Mouse (Mus musculus): Measurements from ENCODE around the gene Hectd2. TPM values are rescaled to one million over a fixed set of nuclear protein-coding genes. Genes with fewer than 3 reads are reported as not detected.

Gene Hectd2
- polyA plus RNA-seq, 1 experiment from 2014 or later, result 9.6 TPM

- H3K4me3 ChIP-seq, result no peak overlapping the region
- H3K36me3 ChIP-seq, result peaks cover 16% of the 10 kb centered on the region
- 0 out of 2 replicates have a peak, but pooled peaks cover 5% of the 10 kb centered on the region for H3K4me1 ChIP-seq (replicated peaks)
- no peak overlapping the region for H3K4me2 ChIP-seq
- H3K9ac ChIP-seq, result no peak overlapping the region
- no peak overlapping the region for H3K27ac ChIP-seq (ENCODE audit: poor library complexity, severe bottlenecking)
- WGBS, result 74% methylated on average over 7 of the region's 7 CpGs
- H3K9me3 ChIP-seq (replicated peaks), result no peaks in the 10 kb centered on the region
- no peaks in the 10 kb centered on the region for H3K27me3 ChIP-seq (replicated peaks)
- no peak for ATAC-seq (ENCODE audit: insufficient number of reproducible peaks, low FRiP score)
Measured at GRCm38 (mm10) chr19:36646132-36646828, 91.8 kb downstream of the Hectd2 start.

- no peak for ATAC-seq (ENCODE audit: insufficient number of reproducible peaks, low FRiP score)
- H3K27me3 ChIP-seq (replicated peaks), result no peaks in the 10 kb centered on the region
- H3K4me2 ChIP-seq, result no peak overlapping the region
- H3K9me3 ChIP-seq (replicated peaks), result no peaks in the 10 kb centered on the region
- no peaks in the 10 kb centered on the region for H3K4me1 ChIP-seq (replicated peaks)
- no peak overlapping the region for H3K27ac ChIP-seq (ENCODE audit: poor library complexity, severe bottlenecking)
- WGBS, result 68% methylated on average over 1 of the region's 1 CpGs
- H3K4me3 ChIP-seq, result no peak overlapping the region
- H3K36me3 ChIP-seq, result peaks cover 4% of the 10 kb centered on the region; the same call in 1 of the 2 replicates
- H3K9ac ChIP-seq, result no peak overlapping the region
Measured at GRCm38 (mm10) chr19:36652686-36653085, 98.2 kb downstream of the Hectd2 start.

DNA sequence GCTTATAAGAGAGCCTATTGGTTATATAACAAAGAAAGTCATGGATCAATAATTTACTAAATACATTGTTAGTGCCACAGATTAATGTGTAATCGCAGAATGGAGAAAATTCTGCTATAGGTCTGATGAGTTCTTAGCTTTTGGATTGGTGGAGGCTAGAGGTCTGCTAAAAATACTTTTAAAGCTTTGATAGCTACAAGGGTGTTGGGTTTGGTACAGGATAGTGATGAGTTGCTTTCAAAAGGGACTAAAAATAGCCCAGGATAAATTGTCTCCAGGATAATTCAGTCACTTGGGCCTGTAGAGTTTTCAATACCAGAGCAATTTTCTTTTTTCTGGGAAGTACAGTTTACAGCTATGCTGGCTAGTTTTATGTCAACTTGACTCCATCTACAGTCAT, 108.3 kb downstream of the Hectd2 start:
- Histone ChIP-seq H3K9ac (no peak overlapping the region), H3K4me1 (replicated peaks) (peaks cover 38% of the 10 kb centered on the region), H3K27me3 (replicated peaks) (no peaks in the 10 kb centered on the region), H3K4me3 (no peak overlapping the region), H3K27ac (ENCODE audit: poor library complexity, severe bottlenecking) (peak overlapping the region; percentile 87), H3K4me2 (no peak overlapping the region), H3K36me3 (peaks cover 4% of the 10 kb centered on the region; the same call in 1 of the 2 replicates), H3K9me3 (replicated peaks) (no peaks in the 10 kb centered on the region)
- WGBS, result 54% methylated on average over 1 of the region's 1 CpGs
- no peak for ATAC-seq (ENCODE audit: insufficient number of reproducible peaks, low FRiP score)

- 75% methylated on average over 2 of the region's 2 CpGs for WGBS
- H3K4me3 ChIP-seq, result no peak overlapping the region
Measured at GRCm38 (mm10) chr19:36663918-36664317, 109.5 kb downstream of the Hectd2 start.

DNA sequence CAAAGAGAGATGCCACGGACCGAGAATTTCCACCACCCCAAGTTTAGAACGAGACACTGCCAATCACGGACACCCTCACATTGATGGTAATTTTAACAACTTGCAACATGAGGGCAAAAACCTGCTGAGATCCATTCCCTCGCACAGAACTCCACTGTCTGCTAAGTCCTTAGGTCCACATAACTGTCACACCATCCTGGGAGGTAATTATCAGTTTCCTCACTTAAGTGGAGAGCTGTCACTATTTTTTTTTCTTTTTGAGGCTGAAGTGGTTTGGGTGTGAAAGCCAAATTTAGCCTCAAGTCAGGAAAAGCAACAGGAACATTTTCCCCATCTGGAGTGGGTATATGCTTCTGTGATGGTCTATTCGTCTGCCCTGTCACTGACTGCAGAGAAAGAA, 110.0 kb downstream of the Hectd2 start:
- 38% methylated on average over 6 of the region's 6 CpGs for WGBS
- Histone ChIP-seq H3K4me2 (no peak overlapping the region), H3K9ac (no peak overlapping the region), H3K36me3 (peaks cover 4% of the 10 kb centered on the region; the same call in 1 of the 2 replicates), H3K27ac (ENCODE audit: poor library complexity, severe bottlenecking) (peak overlapping the region; percentile 87), H3K27me3 (replicated peaks) (no peaks in the 10 kb centered on the region), H3K4me1 (replicated peaks) (peaks cover 52% of the 10 kb centered on the region), H3K4me3 (no peak overlapping the region), H3K9me3 (replicated peaks) (no peaks in the 10 kb centered on the region)
- ATAC-seq (ENCODE audit: insufficient number of reproducible peaks, low FRiP score), result no peak

More at GRCm38 (mm10) chr19:36663918-36664317, 109.5 kb downstream of the Hectd2 start:
- ATAC-seq (ENCODE audit: insufficient number of reproducible peaks, low FRiP score), result no peak
- peak overlapping the region; percentile 87 for H3K27ac ChIP-seq (ENCODE audit: poor library complexity, severe bottlenecking)
- no peak overlapping the region for H3K9ac ChIP-seq
- H3K9me3 ChIP-seq (replicated peaks), result no peaks in the 10 kb centered on the region
- no peak overlapping the region for H3K4me2 ChIP-seq
- H3K4me1 ChIP-seq (replicated peaks), result peaks cover 47% of the 10 kb centered on the region
- no peaks in the 10 kb centered on the region for H3K27me3 ChIP-seq (replicated peaks)
- peaks cover 4% of the 10 kb centered on the region; the same call in 1 of the 2 replicates for H3K36me3 ChIP-seq

GRCm38 (mm10) chr19:36665206-36665605, 110.8 kb downstream of the Hectd2 start:
- peaks cover 4% of the 10 kb centered on the region; the same call in 1 of the 2 replicates for H3K36me3 ChIP-seq
- peaks cover 60% of the 10 kb centered on the region for H3K4me1 ChIP-seq (replicated peaks)
- peak overlapping the region; percentile 87 for H3K27ac ChIP-seq (ENCODE audit: poor library complexity, severe bottlenecking)
- WGBS, result 80% methylated on average over 7 of the region's 7 CpGs
- no peaks in the 10 kb centered on the region for H3K27me3 ChIP-seq (replicated peaks)
- no peak for ATAC-seq (ENCODE audit: insufficient number of reproducible peaks, low FRiP score)
- no peak overlapping the region for H3K4me2 ChIP-seq
- H3K9ac ChIP-seq, result no peak overlapping the region
- no peaks in the 10 kb centered on the region for H3K9me3 ChIP-seq (replicated peaks)
- no peak overlapping the region for H3K4me3 ChIP-seq

DNA sequence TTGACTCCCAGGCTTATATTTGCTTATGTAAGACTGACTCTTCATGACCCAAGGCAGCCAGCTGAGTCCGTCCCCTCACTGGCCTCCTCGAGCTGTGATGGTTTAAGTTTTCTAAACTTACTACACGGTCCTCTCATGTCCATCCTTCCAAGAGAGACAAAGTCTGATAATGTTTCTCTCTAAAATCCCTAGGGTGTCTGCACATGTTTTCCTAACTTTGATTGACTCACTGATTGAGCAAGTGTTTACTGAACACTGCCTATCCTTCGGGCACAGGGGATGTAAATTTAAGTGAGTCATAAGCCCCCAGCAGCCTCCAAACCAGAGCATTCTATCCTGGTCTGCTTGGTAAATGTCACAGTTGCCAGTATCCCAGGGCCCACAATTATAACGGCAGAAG, 111.2 kb downstream of the Hectd2 start:
- peak overlapping the region; percentile 87; the same call in 1 of the 2 replicates for H3K27ac ChIP-seq (ENCODE audit: poor library complexity, severe bottlenecking)
- H3K4me1 ChIP-seq (replicated peaks), result peaks cover 64% of the 10 kb centered on the region
- WGBS, result 55% methylated on average over 5 of the region's 5 CpGs

DNA sequence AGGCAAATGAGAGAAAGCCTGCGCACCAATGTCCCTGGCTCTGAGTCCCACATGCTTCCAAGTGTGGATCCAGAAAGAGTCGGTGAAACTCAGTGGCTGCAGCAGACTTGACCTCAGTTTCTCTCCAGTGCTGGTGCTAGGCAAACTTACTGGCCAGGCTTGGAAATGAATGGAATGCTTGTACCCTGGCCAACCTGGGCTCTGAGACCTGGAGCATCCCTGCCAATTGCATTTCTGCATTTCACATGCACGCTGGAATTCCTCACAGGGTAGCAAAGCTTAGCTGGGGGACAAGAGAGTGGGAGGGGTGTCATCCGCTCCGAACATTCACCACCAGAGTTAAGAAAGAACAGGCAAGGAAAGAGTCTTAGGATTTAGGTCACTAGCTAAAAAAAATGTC, 112.0 kb downstream of the Hectd2 start:
- ATAC-seq (ENCODE audit: insufficient number of reproducible peaks, low FRiP score), result no peak
- no peak overlapping the region for H3K27ac ChIP-seq (ENCODE audit: poor library complexity, severe bottlenecking)
- H3K4me3 ChIP-seq, result no peak overlapping the region
- H3K27me3 ChIP-seq (replicated peaks), result no peaks in the 10 kb centered on the region
- H3K36me3 ChIP-seq, result peaks cover 2% of the 10 kb centered on the region; the same call in 1 of the 2 replicates
- no peaks in the 10 kb centered on the region for H3K9me3 ChIP-seq (replicated peaks)
- H3K4me2 ChIP-seq, result no peak overlapping the region
- H3K4me1 ChIP-seq (replicated peaks), result peaks cover 72% of the 10 kb centered on the region
- WGBS, result 87% methylated on average over 5 of the region's 5 CpGs
- H3K9ac ChIP-seq, result no peak overlapping the region

More for the DNA sequence above, 111.2 kb downstream of the Hectd2 start:
- ATAC-seq (ENCODE audit: insufficient number of reproducible peaks, low FRiP score), result no peak
- no peaks in the 10 kb centered on the region for H3K9me3 ChIP-seq (replicated peaks)
- H3K36me3 ChIP-seq, result peaks cover 4% of the 10 kb centered on the region; the same call in 1 of the 2 replicates
- no peak overlapping the region for H3K4me2 ChIP-seq
- H3K27me3 ChIP-seq (replicated peaks), result no peaks in the 10 kb centered on the region
- H3K9ac ChIP-seq, result no peak overlapping the region
- H3K4me3 ChIP-seq, result no peak overlapping the region

- ATAC-seq (ENCODE audit: insufficient number of reproducible peaks, low FRiP score), result no peak
- Histone ChIP-seq H3K36me3 (no peaks in the 10 kb centered on the region), H3K27me3 (replicated peaks) (no peaks in the 10 kb centered on the region), H3K9me3 (replicated peaks) (no peaks in the 10 kb centered on the region), H3K4me1 (replicated peaks) (peaks cover 74% of the 10 kb centered on the region), H3K9ac (no peak overlapping the region), H3K27ac (ENCODE audit: poor library complexity, severe bottlenecking) (no peak overlapping the region), H3K4me2 (no peak overlapping the region), H3K4me3 (no peak overlapping the region)
- WGBS, result 83% methylated on average over 6 of the region's 6 CpGs
Measured at GRCm38 (mm10) chr19:36667368-36667767, 112.9 kb downstream of the Hectd2 start.

GRCm38 (mm10) chr19:36668098-36668497, 113.7 kb downstream of the Hectd2 start:
- peaks cover 72% of the 10 kb centered on the region for H3K4me1 ChIP-seq (replicated peaks)

DNA sequence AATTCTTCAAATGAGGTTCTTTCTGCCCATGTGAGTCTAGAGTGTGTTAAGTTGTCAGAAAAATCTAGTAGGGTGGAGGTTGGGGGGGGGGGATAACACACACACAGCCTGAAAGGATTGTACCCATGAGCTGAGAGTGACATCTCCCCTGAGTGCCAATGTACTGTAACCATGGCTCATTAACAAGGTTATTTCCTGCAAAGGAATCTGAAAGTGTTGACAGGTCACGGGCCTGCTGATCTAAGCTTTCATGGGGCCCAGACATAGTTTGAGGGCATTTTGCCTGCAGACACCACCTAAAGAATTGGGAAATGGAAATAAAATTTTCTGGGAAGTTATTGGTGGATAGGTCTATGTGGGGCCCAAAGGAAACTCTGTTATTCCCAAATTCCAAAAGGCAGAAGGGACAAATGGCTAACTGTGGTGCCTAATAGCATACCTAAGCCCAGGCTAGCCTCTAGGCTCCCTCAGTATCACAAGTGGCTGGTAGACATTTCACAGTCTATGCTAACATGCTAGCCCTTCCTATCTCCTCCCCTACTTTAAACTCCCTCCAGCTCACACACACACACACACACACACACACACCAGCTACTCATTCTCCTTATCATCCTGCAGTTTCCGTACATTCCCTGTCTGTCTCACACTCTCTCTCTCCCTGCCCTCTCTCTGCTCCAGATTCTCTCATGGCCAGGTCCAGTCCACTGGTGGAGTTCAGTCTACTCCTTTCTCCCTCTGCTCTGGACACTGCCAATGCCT, 114.6 kb downstream of the Hectd2 start:
- ATAC-seq (ENCODE audit: insufficient number of reproducible peaks, low FRiP score), result peak; percentile 80
- Histone ChIP-seq H3K4me1 (replicated peaks) (peaks cover 63% of the 10 kb centered on the region), H3K36me3 (no peaks in the 10 kb centered on the region), H3K9me3 (replicated peaks) (no peaks in the 10 kb centered on the region), H3K9ac (no peak overlapping the region), H3K4me2 (no peak overlapping the region), H3K4me3 (no peak overlapping the region), H3K27ac (ENCODE audit: poor library complexity, severe bottlenecking) (peak overlapping the region; percentile 91), H3K27me3 (replicated peaks) (no peaks in the 10 kb centered on the region)
- WGBS, result 12% methylated on average over 2 of the region's 2 CpGs

More at GRCm38 (mm10) chr19:36668098-36668497, 113.7 kb downstream of the Hectd2 start:
- ATAC-seq (ENCODE audit: insufficient number of reproducible peaks, low FRiP score), result no peak
- H3K27ac ChIP-seq (ENCODE audit: poor library complexity, severe bottlenecking), result peak overlapping the region; percentile 40; the same call in 1 of the 2 replicates
- H3K9me3 ChIP-seq (replicated peaks), result no peaks in the 10 kb centered on the region
- no peaks in the 10 kb centered on the region for H3K36me3 ChIP-seq
- H3K27me3 ChIP-seq (replicated peaks), result no peaks in the 10 kb centered on the region
- no peak overlapping the region for H3K4me3 ChIP-seq
- WGBS, result 68% methylated on average over 1 of the region's 1 CpGs
- no peak overlapping the region for H3K4me2 ChIP-seq
- no peak overlapping the region for H3K9ac ChIP-seq
